Mouse (Mus musculus): ENCODE data around the gene Hsbp1.
"Not testable (repeated sequence)": the region's sequence is repeated elsewhere in the genome, so short reads cannot be mapped to it uniquely, and the experiment has no call there.

Hsbp1 gene

GRCm38 (mm10) chr8:119344190-119344856 is at the start of gene Hsbp1:
TSS of gene Hsbp1 (plus strand) at chr8:119344488.
- in situ Hi-C loops (cut with MseI, MboI): no loop called here

GRCm38 (mm10) chr8:119295477-119295876 is 48.8 kb upstream of the Hsbp1 start:
- in situ Hi-C loops (cut with MseI, MboI): loop anchor here (5.0 kb wide), 1 partner anchor 73 kb away; no protein-coding TSS in a partner anchor

GRCm38 (mm10) chr8:119297752-119298151 is 46.5 kb upstream of the Hsbp1 start:
- in situ Hi-C loops (cut with MseI, MboI): loop anchor here (5.0 kb wide), 1 partner anchor 75 kb away; no protein-coding TSS in a partner anchor

- in situ Hi-C loops (cut with MseI, MboI): no loop called here
Measured at GRCm38 (mm10) chr8:119300335-119300734, 44.0 kb upstream of the Hsbp1 start.

GRCm38 (mm10) chr8:119304196-119304595 is 40.1 kb upstream of the Hsbp1 start:
- in situ Hi-C loops (cut with MseI, MboI): no loop called here

- in situ Hi-C loops (cut with MseI, MboI): loop anchor here (5.0 to 10.0 kb wide), 3 partner anchors 36 to 73 kb away; no protein-coding TSS in a partner anchor
Measured at GRCm38 (mm10) chr8:119311412-119311811, 32.9 kb upstream of the Hsbp1 start.

GRCm38 (mm10) chr8:119323215-119323614 is 21.1 kb upstream of the Hsbp1 start:
- in situ Hi-C loops (cut with MseI, MboI): no loop called here

- in situ Hi-C loops (cut with MseI, MboI): no loop called here
Measured at GRCm38 (mm10) chr8:119339546-119339945, 4.7 kb upstream of the Hsbp1 start.

- in situ Hi-C loops (cut with MseI, MboI): no loop called here
Measured at GRCm38 (mm10) chr8:119343606-119344005, 682 bp upstream of the Hsbp1 start.

- in situ Hi-C loops (cut with MseI, MboI): loop anchor here in 1 of 2 experiments (5.0 kb wide), 1 partner anchor 33 kb away; no protein-coding TSS in a partner anchor
Measured at GRCm38 (mm10) chr8:119345029-119345682, 868 bp downstream of the Hsbp1 start.

- in situ Hi-C loops (cut with MseI, MboI): loop anchor here in 1 of 2 experiments (5.0 kb wide), 1 partner anchor 33 kb away; no protein-coding TSS in a partner anchor
Measured at GRCm38 (mm10) chr8:119345683-119346075, 1.4 kb downstream of the Hsbp1 start.

- in situ Hi-C loops (cut with MseI, MboI): no loop called here
Measured at GRCm38 (mm10) chr8:119351647-119352046, 7.4 kb downstream of the Hsbp1 start.

GRCm38 (mm10) chr8:119352977-119353658 is 8.8 kb downstream of the Hsbp1 start:
- in situ Hi-C loops (cut with MseI, MboI): no loop called here

- in situ Hi-C loops (cut with MseI, MboI): no loop called here
Measured at GRCm38 (mm10) chr8:119353659-119354023, 9.4 kb downstream of the Hsbp1 start.

GRCm38 (mm10) chr8:119356631-119357030 is 12.3 kb downstream of the Hsbp1 start:
- in situ Hi-C loops (cut with MseI, MboI): not testable (repeated sequence)

GRCm38 (mm10) chr8:119358175-119358574 is 13.9 kb downstream of the Hsbp1 start:
- in situ Hi-C loops (cut with MseI, MboI): no loop called here

- in situ Hi-C loops (cut with MseI, MboI): no loop called here
Measured at GRCm38 (mm10) chr8:119358836-119359235, 14.5 kb downstream of the Hsbp1 start.

- in situ Hi-C loops (cut with MseI, MboI): no loop called here
Measured at GRCm38 (mm10) chr8:119360686-119361295, 16.5 kb downstream of the Hsbp1 start.

- in situ Hi-C loops (cut with MseI, MboI): not testable (repeated sequence)
Measured at GRCm38 (mm10) chr8:119374716-119375115, 30.4 kb downstream of the Hsbp1 start.

GRCm38 (mm10) chr8:119378476-119378875 is 34.2 kb downstream of the Hsbp1 start:
- in situ Hi-C loops (cut with MseI, MboI): no loop called here

GRCm38 (mm10) chr8:119380619-119381018 is 36.3 kb downstream of the Hsbp1 start:
- in situ Hi-C loops (cut with MseI, MboI): loop anchor here (5.0 to 10.0 kb wide), 3 partner anchors 66 to 156 kb away; no protein-coding TSS in a partner anchor

- in situ Hi-C loops (cut with MseI, MboI): loop anchor here (5.0 to 10.0 kb wide), 3 partner anchors 70 to 160 kb away; no protein-coding TSS in a partner anchor
Measured at GRCm38 (mm10) chr8:119384478-119384877, 40.2 kb downstream of the Hsbp1 start.
